Mouse (Mus musculus) effector memory CD4-positive, alpha-beta T cell, adult 7 months (primary cell): Measurements from ENCODE around the gene Gm20888. TPM values are rescaled to one million over a fixed set of nuclear protein-coding genes. Genes with fewer than 3 reads are reported as not detected.

ENCODE experiments used
- polyA plus RNA-seq: library from polyadenylated mRNA; unstranded; fragments of 100-300 nt; shearing (Covaris generic); gene quantifications from one replicate; pipeline ENCODE4 v1.2.1, GENCODE M21; 2017

The Gm20888 gene
- polyA plus RNA-seq, result not detected

DNA sequence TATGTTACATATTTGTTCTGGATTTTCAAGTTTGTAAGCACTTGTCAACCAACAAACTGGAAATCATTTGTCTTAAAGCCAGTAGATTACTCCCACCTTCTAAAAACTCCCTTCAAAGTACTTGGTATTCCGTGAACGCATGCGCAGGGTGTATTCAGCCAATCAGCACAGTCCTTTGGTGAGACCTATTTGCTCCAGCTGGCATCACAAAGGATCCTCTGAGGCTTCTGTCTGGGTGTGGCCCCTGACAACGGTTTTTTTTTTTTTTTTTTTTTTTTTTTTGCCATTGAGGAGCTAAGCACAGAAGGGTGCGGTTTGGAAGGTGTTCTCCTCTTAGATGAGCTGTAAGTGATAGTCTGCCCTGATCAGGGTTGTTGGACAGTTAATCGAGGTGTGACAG lies at the start of gene Gm20888:
Gm20888 (plus strand) TSS at position 301 of the 400 bp plus-strand sequence.

Other genes starting within 250 kb of the Gm20888 start
- gene Gm21118, start 168.2 kb upstream of the Gm20888 start, polyA plus RNA-seq, result not detected
- gene Gm29423, start 138.6 kb upstream of the Gm20888 start, polyA plus RNA-seq, result not detected
- not detected for gene Gm29644, start 138.5 kb upstream of the Gm20888 start, polyA plus RNA-seq